Mouse (Mus musculus): ENCODE measurements around the gene Derl3. TPM values are rescaled to one million over a fixed set of nuclear protein-coding genes. Genes with fewer than 3 reads are reported as not detected.

Gene Derl3
- 3.8 and 13.0 TPM in 2 replicates for polyA plus RNA-seq (2012; rRNA removed; ENCODE audit: low replicate concordance)

GRCm38 (mm10) chr10:75893089-75893750 is at the start of gene Derl3:
Gene Derl3 (plus strand): TSS chr10:75893413.

GRCm38 (mm10) chr10:75859786-75860470 is 33.3 kb upstream of the Derl3 start, which contains the start of gene Mif:
Gene Mif (minus strand): TSS chr10:75860240.

GRCm38 (mm10) chr10:75921026-75921725 is 28.0 kb downstream of the Derl3 start, which contains the start of gene Smarcb1:
Gene Smarcb1 (minus strand): TSS chr10:75921617.

GRCm38 (mm10) chr10:75932891-75933290 is 39.7 kb downstream of the Derl3 start, which contains the start of gene Chchd10:
Gene Chchd10 (plus strand): TSS chr10:75933130.

GRCm38 (mm10) chr10:75935680-75936541 is 42.7 kb downstream of the Derl3 start, which contains the start of gene Mmp11:
Gene Mmp11 (minus strand): TSS chr10:75936496.

GRCm38 (mm10) chr10:75940520-75940919 is 47.3 kb downstream of the Derl3 start, which contains the start of gene Gm867:
Gene Gm867 (minus strand): TSS chr10:75940672.

GRCm38 (mm10) chr10:75942736-75943477 is 49.7 kb downstream of the Derl3 start, which contains the start of gene Vpreb3:
Gene Vpreb3 (plus strand): TSS chr10:75943057.

Other genes starting within 250 kb of the Derl3 start
- gene Susd2, start 249.4 kb upstream of the Derl3 start, polyA plus RNA-seq (2012; rRNA removed; ENCODE audit: low replicate concordance) = 20.4 and 23.4 TPM in 2 replicates
- 44.9 and 71.1 TPM in 2 replicates for gene Cabin1, start 129.1 kb upstream of the Derl3 start, polyA plus RNA-seq (2012; rRNA removed; ENCODE audit: low replicate concordance)
- 124 and 130 TPM in 2 replicates for gene Ddt, start 120.0 kb upstream of the Derl3 start, polyA plus RNA-seq (2012; rRNA removed; ENCODE audit: low replicate concordance)
- 0.80 TPM in 1 of 2 replicates, not detected in the other for gene Gm20441, start 112.5 kb upstream of the Derl3 start, polyA plus RNA-seq (2012; rRNA removed; ENCODE audit: low replicate concordance)
- gene Gstt3, start 112.0 kb upstream of the Derl3 start, polyA plus RNA-seq (2012; rRNA removed; ENCODE audit: low replicate concordance) = 29.5 and 31.8 TPM in 2 replicates
- 102 and 142 TPM in 2 replicates for gene Gstt1, start 94.8 kb upstream of the Derl3 start, polyA plus RNA-seq (2012; rRNA removed; ENCODE audit: low replicate concordance)
- 0.13 TPM in 1 of 2 replicates, not detected in the other for gene Gstt4, start 70.9 kb upstream of the Derl3 start, polyA plus RNA-seq (2012; rRNA removed; ENCODE audit: low replicate concordance)
- 154 and 183 TPM in 2 replicates for gene Gstt2, start 56.0 kb upstream of the Derl3 start, polyA plus RNA-seq (2012; rRNA removed; ENCODE audit: low replicate concordance)
- gene Mif, start 33.2 kb upstream of the Derl3 start, polyA plus RNA-seq (2012; rRNA removed; ENCODE audit: low replicate concordance) = 840 and 1,446 TPM in 2 replicates
- gene Smarcb1, start 28.2 kb downstream of the Derl3 start, polyA plus RNA-seq (2012; rRNA removed; ENCODE audit: low replicate concordance) = 38.7 and 48.1 TPM in 2 replicates
- gene Chchd10, start 39.7 kb downstream of the Derl3 start, polyA plus RNA-seq (2012; rRNA removed; ENCODE audit: low replicate concordance) = 802 and 1,034 TPM in 2 replicates
- gene Mmp11, start 43.1 kb downstream of the Derl3 start, polyA plus RNA-seq (2012; rRNA removed; ENCODE audit: low replicate concordance) = 32.1 and 37.9 TPM in 2 replicates
- gene Gm867, start 47.3 kb downstream of the Derl3 start, polyA plus RNA-seq (2012; rRNA removed; ENCODE audit: low replicate concordance) = 0.37 TPM in 1 of 2 replicates, not detected in the other
- 42.7 and 65.7 TPM in 2 replicates for gene Vpreb3, start 49.6 kb downstream of the Derl3 start, polyA plus RNA-seq (2012; rRNA removed; ENCODE audit: low replicate concordance)
- gene Gm5134, start 61.1 kb downstream of the Derl3 start, polyA plus RNA-seq (2012; rRNA removed; ENCODE audit: low replicate concordance) = 0.27 and 0.53 TPM in 2 replicates
- gene Zfp280b, start 139.2 kb downstream of the Derl3 start, polyA plus RNA-seq (2012; rRNA removed; ENCODE audit: low replicate concordance) = 5.6 and 6.7 TPM in 2 replicates
- not detected in 2 replicates for gene Slc5a4b, start 217.5 kb downstream of the Derl3 start, polyA plus RNA-seq (2012; rRNA removed; ENCODE audit: low replicate concordance)